Mouse (Mus musculus) layer of hippocampus, adult 8-10 months (tissue): ENCODE data around the gene Sall2. TPM values are rescaled to one million over a fixed set of nuclear protein-coding genes. Genes with fewer than 3 reads are reported as not detected.
A peak's percentile ranks its signal among the peaks of the same experiment; 100 is the strongest.
"Not testable (repeated sequence)": the region's sequence is repeated elsewhere in the genome, so short reads cannot be mapped to it uniquely, and the experiment has no call there.

Experiments
- DNase-seq, 2 experiments: peaks; one replicate each; pipeline ENCODE4 v3.0.0; 2022; ENCODE audit warnings: low spot score in 2 of 2
- total RNA-seq, 4 experiments: library from RNA; stranded (reverse); gene quantifications; 2 replicates each; pipeline ENCODE4 v1.2.4; 2022

The Sall2 gene
- total RNA-seq = 10 to 100 TPM; 44.9 to 46.8 (median 45.8) TPM

DNA sequence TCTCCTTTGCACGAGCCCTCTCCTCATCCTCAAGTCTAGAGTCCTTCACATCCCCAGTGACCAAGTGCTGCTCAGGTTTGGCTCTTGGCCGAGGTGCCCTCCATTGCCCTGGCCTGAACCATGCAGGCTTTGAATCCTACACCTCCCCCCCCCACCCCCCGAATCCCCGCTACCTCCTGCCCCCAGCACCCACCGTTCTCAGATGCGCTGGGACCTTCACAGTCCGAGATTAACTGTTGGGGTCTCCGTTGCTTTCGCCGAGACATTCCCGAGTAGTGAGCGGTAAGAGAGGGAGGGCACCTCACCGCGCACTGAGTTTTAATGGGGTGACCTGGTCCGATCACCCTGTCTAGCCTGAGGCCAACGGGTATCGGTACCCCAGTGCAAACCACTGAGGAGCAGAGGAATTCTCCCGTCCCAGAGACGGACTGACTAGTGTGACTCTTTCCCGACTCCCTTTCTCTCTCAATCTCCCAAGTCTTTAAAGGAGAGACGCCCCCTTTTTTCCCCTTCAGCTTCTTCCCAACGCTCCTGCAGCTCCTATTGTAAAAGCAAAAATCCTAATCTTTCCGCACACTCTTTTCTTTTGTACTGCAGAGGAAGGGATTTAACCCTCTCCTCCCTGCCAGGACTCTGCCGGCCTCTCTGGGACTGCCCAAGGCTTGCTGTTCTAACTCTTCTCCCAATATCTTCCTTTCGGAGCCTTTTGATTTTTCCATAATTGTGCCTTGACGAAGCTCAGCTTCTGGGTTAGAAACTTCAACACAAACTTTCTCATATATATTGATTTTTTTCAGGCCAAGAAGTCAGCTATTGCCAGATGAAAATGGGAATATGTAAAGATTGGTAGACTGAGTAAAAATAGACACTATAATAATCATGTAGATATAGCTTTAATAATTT lies at the start of gene Sall2:
Gene Sall2 (minus strand): TSS at position 853 of the 903 bp plus-strand sequence.
- no peak for DNase-seq

DNA sequence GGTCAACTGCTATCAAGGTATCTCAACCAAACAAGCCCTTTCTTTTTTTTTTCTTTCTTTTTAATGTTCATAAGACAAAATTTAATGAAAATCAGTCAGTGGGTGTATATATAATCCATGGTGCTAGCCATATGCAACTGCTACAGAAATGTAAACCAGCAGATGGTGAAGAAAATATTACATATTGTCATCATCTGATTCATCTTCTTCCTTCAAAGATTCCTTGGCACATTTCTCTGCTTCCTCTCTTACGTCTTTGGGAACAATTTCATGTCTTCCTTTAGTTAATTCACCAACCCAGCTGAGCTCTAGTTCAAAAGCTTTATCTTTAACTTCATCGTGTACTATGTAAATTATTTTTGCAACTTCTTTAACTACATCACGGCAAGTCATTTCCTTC lies 40.2 kb upstream of the Sall2 start:
- no peak for DNase-seq

DNA sequence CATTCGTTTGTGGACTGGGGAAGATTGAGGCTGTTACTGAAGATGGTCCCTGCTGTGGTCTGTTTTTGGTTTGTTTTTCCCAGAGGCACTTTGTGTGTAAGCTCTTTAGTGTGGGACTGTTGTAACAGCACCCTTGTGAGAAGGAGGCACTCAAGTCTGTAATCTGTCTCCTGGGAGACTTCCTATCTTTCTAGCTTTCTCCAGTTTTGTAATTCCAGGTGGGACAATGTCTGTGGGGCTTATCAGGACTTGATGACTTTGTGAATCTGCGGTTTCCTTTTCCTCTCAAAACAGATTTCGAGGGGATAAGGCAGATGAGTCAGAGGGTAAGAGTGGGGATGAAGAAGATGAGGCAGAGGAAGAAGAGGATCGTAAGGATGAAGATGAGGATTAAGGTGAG lies 27.7 kb upstream of the Sall2 start, which contains the start of gene Olfr1513:
Gene Olfr1513 (minus strand): TSS at position 101 of the 400 bp plus-strand sequence.
- DNase-seq = no peak

DNA sequence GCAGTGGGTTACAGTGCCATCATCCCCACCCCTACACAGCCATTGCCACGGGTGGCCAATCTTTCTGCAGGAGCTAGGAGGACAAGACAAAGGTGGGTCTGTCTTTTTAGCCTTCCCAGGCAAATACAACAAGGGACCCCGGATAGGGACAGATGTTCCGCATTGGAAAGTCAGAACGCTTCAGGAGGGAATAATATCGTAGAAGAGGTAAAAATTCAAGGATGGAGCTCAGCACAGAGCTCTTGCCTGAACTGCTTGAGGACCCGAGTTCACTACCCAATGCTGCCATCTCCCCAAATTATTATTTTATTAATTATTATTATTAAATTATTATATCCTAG lies 10.9 kb upstream of the Sall2 start:
- DNase-seq = no peak

DNA sequence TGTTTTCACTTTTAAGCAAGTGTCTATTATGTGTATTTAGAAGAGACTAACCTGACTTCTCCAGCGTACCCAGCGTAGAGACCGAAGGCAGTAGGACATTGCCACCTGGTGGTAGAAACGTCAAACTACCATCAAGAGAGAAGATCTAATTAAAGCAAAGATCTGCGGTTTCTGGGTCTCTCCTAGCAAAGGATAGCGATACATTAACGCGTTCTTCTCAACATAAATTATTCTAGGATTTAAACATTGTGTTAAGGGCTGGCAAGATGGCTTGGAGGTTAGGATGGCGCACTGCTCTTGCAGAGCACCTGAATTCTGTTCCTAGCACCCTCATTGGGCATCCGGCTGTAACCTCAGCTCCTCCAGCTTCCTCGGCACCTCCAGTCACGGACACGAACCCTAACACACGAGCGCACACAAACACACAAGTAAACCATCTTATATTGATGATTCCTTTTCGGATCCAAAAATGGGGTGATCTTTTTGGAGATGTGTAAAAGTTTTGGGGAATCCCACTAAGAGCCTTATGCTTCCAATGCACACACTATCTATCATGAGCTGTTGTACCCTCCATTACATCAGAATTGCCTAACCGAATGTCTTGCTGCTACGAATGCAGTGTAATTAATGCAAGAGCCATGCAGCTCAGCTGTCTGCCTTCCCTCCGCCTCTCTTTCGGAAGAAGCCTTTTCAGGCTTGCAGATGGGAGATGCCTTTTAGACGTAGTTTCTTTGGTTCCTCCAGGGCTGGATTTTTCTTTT lies 10.4 kb upstream of the Sall2 start:
- peak; percentile 50 to 71 for DNase-seq

DNA sequence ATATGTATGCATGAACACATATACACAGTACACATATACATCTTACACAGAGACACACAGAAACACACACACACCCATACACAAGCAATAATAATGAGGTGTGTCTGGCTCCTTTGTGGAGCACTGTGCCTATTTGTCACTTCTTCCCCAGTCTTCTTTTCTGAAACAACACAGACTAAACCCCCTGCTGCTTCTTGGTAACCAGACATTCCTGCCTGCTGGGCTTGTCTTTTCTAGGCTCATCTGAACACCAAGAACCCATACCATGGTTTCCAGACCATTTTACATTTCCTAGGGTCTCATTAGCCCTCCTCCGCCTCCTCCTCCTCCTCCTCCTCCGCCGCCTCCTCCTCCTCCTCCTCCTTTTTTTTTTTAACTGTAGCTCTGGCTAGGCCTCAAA lies 3.6 kb upstream of the Sall2 start:
- no peak for DNase-seq

DNA sequence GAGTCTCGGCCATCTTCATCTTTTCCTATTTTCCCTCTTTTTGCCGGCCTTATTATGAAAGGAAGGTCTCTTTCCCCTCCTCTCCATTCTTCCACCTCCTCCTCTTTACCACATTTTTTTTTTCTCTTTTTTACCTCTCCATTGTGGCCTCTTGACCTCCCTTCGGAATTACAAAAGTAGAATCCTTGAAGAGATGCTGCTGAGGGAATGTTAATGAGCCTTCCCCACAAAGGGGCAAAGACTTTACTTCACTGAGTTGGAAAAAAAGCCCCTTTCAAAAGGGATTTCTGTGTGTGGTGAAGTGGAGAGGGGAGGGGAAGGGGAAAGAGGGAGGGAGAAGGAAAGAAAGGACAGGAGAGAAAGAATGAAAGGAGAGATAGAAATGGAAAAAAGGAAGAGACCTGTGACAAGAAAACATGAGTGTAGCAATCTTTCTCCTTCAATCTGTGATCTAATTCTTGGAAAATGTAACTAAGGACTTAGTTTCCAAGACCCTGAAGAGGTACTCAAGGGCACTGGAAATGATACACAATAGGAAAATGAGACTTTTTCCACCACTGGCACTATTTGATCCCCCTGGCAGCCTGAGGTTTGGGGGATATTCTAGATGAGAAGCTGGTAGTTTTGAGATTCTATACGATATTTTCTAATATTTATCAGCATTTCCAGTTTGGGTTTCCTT lies 2.6 kb upstream of the Sall2 start:
- no peak for DNase-seq

DNA sequence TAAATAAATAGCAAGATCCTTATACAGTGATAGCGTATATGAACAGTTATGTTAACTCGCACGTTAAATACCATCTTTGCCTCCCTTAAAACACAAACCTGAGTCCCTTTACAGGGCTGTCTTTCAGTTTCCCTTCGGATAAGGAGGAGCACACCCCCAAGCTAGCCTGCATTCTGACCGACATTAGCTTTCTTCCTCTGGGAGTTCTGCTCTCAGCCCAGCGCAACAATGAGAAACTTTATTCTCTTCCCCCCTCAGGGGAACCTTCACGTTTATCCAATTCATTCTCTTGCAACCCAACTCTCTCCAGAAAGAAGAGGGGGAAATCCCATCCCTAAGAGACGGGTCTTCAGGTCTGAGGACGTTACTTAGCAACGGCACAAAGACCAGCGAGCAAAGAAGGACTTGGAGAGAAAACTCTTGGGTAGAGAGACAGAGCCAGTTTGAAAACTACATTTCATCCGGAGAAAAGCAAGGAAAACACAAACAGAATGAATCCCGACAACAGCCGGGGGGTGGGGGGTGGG lies 1.1 kb downstream of the Sall2 start:
- DNase-seq = no peak

DNA sequence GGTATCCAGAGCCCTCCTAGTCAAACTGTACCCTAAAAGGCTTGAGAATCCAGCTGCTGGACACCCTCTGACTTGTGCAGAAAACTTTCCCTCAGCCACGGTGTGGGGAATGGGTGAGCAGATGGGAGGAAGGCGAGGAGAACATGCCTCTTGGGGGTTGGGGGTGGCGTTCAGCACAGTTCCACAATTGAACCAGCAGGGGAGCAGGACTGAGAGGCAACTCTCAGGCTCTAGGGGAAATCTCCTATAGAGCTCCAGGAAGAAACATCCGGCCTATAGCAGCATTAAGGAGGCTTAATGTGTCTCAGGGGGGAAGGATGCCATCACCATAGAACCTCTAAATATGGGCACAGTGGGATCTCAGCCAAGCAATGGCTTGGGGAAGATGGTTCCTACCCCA lies 2.7 kb downstream of the Sall2 start:
- DNase-seq = no peak

DNA sequence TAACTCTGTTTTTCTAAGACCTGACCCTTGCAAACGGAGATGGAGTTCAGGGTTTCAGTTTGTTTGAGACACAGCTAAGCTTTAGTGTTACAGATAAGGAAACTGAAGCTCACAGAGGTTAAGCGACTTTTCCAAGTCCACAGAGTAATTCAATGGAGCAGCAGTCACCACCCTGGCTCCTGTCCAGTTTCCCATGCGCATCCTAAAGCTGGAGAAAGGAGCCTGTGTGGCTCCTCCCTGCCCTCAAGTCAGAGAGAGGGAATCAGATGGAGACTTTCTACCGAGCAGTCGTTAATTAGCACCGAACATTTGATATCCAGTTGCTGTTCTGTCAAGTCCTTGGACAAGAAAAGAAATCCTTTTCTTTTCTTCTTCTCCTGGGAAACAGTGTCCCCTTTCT lies 9.2 kb downstream of the Sall2 start:
- no peak for DNase-seq

DNA sequence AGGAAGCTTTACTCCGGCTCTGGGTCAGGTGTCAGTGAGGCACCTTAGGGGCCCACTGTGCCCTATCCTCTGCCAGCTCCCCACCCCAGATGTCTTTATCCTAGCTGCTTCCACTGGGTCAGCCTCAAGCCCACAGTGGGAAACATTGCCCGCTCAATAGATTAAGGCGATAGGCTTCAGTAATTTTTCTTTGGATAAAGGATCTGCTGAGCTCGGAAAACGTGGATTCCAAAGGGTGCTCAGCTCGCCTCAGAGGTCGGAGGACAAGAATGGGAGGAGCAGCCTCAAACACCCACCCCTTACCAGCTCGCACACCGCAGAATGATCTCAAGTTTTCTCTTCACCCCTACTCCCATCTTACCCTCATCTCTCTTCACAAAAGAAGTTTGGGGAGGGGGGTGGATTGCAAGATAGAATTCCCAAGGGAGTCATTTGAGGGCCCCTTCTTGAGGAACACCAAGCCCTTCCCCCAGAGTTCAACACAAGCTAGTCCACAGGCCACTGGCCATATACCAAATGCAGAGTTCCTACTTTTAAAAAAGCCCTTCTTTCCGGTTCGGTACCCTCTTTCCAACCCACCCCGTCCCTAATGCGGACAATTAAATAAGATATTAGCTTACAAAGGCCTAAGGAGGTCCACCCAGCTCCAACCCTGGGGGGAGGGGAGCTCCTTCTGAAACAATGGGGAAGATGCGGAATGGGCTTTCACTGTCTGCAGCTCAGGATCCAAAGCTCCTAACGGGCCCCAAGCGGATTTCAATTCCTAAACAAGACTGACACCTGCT lies 11.9 kb downstream of the Sall2 start:
- DNase-seq = no peak

DNA sequence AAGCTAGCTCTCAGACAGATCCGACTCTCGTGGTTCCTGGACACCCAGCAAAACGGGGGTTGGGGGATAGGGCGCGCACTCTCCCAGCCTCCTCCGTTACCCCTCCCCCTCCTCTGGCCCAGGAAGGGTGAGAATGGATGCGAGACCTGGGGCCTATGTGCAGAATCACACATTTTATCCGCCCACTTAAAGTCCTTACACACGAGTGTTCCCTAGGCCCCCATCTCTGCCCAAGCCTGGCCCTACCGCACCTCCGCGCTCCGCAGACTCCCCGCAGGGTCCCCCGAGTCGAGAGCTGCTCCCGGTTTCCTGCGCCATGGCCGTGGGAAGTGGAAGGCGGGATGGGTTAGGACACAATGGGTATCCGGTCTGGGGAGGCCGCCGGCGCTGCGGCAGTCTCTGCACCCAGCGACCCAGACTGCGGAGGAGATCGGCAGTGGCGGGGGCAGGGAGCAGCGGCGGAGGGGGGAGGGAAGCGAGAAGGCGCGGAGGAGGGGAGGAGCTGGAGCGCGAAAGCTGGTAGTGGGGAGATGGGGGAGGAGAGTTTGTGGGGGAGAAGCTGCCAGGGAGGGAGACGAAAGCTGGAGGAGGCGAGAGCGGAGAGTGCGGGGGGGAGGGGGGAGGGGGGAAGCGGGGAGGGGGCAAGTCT lies 12.6 kb downstream of the Sall2 start:
- peak; percentile 59 to 65 for DNase-seq

DNA sequence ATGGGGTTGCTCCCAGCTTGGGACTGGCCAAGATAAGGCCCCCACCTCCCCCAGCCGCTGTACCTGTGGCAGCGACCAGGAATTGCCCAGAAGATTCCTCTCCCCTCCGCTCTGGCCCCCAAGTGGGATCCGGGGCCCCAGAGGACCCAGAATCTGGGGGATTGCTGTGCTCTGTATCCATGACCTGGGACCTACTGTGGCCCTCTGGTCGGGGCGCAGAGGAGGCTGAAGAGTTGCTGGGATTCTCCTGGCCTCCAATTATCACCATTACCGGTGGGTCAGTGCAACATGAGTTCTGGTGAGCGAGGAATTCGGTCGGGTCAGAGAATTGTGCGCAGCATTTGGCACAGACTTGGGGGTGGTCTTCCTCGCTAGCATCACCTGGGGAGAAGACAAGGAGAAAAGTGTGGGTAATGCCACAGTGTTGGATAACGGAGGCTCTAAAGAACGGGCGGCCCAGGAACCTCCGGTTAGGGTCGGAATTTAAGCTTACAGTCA lies 13.2 kb downstream of the Sall2 start:
- no peak for DNase-seq

DNA sequence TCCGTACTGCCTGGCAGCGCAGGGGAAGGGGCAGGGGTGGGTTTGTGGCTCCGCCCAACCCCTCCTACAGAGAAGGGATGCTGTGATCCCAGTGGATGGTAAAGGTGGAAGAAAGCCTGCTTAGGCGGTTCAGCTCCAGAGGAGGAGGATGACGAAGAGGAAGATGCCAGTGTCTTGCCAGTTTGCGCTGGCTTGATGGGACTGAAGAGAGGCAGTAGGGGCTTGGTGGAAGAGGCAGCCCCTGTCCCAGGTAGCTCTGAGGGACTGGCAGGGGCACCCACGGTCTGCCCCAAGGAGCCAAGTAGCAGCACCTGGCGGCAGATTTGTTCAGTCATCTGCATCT lies 13.8 kb downstream of the Sall2 start:
- no peak for DNase-seq

DNA sequence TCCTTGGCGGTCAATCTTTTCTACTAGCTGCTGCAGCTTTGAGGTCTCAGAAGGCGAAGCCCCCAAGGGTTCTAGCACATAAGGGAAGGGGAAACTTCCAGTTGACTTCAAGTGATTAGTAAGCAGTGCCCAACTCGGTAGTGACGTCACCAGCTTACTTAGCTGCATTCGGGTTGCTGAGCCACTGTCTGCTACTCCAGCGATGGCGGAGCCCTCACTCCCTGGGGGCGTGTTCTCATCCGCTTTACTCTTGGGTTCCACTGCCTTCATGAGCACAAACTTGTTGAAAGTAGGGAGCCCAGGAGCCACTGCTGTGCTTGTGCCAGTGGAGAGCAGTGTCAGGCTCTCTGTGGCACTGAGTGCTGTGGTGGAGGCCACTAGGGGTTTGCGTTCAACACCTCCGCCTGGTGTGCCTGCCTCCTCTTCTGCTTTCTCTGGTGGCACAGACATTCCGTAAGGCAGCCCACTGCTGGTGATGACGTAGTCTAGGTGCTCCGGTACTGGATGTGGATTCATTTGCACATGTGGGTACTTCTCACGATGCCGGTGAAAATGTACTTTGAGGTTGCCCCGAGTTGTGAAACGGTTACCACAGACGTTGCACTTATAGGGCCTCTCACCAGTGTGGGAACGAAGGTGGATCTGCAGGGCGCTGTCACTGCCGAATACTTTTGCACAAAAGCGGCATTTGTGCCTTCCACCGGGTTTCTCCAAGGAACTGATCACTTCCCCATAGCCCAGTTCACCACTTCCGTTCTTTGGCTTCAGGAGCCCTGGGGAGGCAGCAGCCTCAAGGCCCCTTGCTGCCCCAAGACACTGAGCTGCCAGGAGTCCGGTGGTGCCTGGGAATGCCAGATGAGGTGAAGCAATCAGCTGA lies 14.4 kb downstream of the Sall2 start:
- DNase-seq = no peak

DNA sequence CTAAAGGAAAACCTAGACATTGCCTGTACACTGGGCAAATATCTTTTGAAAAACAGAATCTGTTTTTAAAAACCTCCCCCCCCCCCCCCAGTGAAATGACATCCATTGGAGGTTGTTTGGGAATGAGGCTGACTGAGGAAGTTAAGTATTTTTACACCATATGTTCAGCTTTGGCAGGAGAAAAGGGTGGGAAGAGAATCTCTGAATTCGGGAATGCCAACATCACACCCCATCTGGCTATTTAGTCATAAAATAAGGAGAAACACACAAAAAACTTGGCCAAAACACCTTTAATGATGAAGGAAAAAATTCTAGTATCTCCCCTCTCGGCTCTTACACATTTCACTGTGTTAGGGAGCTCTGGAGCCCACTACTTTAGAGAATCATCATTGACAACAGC lies 17.7 kb downstream of the Sall2 start:
- no peak for DNase-seq

DNA sequence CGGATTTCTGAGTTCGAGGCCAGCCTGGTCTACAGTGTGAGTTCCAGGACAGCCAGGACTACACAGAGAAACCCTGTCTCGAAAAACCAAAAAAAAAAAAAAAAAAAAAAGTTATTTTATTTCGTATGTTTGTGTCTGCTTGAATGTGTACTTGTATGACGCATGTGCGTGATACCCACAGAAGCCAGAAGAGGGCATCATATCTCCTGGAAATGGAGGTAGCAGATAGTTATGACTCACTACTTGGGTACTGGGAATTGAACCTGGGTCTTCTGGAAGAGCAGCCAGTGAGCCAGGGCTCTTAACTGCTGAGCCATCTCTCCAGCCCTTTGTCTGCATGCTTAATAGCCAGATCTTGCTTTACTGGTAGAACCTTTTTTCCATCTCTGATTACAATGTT lies 18.2 kb downstream of the Sall2 start:
- DNase-seq = not testable (repeated sequence)

DNA sequence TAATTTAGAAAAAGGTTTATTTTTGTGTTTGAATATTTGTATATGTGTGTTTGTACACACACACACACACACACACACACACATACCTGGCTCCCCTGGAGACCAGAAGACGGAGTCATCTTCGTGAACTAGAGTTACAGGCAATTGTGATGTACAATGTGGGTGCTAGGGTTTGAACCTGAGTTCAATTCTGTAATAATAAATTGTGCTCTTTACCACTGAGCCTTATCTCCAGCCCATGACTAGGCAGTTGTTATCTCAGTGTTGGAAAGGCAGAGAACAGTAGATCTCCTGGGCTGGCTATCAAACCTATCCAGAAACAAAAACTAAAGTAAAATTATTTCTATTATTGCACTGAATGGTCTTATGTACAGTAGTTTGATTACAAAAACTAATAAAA lies 22.5 kb downstream of the Sall2 start:
- DNase-seq = no peak

DNA sequence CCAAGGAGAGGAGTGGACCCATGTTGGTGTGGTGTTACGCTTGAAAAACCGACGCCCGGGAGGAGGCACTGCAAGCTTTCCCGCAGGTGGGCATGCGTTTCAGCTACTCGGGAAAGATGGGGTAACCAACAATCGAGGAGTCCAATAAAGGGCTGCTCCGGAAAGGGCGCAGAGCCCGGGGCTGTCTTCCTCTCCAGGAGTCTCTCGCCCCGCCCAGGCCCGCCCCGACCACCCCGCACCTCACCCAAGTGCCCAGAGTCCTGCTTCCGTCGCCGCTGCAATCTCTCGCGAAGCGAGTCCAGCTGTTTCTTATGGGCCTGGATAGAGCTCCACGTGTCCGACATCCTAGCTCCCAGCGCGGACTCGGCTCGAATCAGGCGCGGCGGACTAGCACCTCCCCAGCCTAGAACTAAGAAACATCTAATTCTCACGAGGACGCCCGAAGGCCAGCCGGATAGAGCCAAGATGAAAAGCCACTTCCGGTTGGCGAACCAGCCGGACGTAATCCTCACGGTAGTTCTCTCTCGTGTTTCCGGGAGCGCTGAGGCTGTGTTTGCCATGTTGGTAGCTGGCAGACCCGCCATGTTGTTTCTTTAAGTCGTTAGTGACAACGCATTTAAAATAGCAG lies 23.8 kb downstream of the Sall2 start, which contains the start of gene Mettl3:
Gene Mettl3 (minus strand): TSS at position 485 of the 628 bp plus-strand sequence.
- DNase-seq = peak; percentile 89 to 92
